Mouse (Mus musculus): ENCODE measurements around the gene Pygo1. TPM values are rescaled to one million over a fixed set of nuclear protein-coding genes. Genes with fewer than 3 reads are reported as not detected.
A peak's percentile ranks its signal among the peaks of the same experiment; 100 is the strongest.

The Pygo1 gene
- polyA plus RNA-seq, 1 experiment from 2014 or later: 7.5 TPM

DNA sequence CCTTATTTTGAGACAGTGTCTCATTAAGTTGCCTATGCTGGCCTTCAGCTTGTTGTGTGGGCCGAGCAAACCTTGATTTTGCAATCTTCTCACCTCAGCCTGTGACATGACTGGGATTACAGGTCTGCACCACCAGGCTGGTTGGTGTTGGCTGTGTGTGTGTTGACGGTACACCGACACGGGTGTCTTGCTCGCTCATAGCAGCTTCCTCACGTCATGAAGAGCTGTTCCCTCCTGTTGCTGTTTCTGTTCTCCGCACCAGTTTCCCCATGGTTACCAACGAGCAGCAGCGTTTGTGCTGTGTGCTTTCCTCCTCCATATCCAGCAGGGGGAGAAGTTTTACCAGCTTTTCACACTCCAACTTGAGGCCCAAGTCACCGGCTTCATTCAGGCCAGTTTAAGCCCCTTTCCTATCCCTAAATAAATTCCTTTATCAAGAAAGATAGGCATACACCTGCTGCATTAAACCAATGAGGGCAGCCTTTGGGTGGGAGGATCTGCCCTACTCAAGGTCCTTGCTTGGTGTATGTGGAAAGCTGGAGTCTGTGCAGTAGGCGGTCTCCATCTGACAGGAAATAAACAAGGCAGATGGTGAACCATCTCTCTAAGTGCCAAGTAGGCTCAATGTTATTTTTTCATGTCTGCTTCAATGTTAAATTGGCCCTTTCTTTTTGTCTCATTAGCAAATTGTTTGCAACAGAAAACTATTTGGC is 43.1 kb downstream of the Pygo1 start:
- H3K9me3 ChIP-seq (replicated peaks): no peaks in the 10 kb centered on the region
- no peak overlapping the region for H3K9ac ChIP-seq
- WGBS: 35% methylated on average over 11 of the region's 11 CpGs
- no peak overlapping the region for H3K27ac ChIP-seq (replicated peaks)
- no peak for ATAC-seq (ENCODE audit: insufficient number of reproducible peaks, low FRiP score, low TSS enrichment, low read depth)
- no peaks in the 10 kb centered on the region for H3K4me1 ChIP-seq
- no peak overlapping the region for H3K4me3 ChIP-seq (replicated peaks)
- no peaks in the 10 kb centered on the region for H3K36me3 ChIP-seq
- no peaks in the 10 kb centered on the region for H3K27me3 ChIP-seq
- no peak overlapping the region for H3K4me2 ChIP-seq (replicated peaks)

DNA sequence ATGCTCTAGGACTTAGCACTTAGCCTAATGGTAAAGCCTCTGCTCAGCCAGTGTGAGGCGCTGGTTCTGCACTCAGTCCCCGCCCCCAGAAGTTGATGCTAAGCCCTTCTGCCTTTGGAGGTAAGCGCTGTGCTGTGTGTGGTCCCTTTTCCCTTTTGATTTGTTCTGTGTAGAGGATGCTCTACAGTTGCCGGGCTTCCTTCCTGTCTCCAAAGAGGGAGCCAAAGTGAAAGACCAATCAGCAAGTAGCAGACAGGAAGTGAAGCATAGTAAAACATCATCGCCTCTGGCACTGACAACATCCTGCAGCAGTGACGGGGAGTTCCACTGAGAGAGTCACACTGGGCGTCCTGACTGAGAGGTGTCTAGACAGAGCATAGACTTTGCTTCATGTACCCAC is 44.4 kb downstream of the Pygo1 start:
- 62% methylated on average over 7 of the region's 7 CpGs for WGBS
- no peak overlapping the region for H3K4me3 ChIP-seq (replicated peaks)
- H3K27ac ChIP-seq (replicated peaks): no peak overlapping the region
- H3K9me3 ChIP-seq (replicated peaks): no peaks in the 10 kb centered on the region
- no peaks in the 10 kb centered on the region for H3K27me3 ChIP-seq
- no peaks in the 10 kb centered on the region for H3K36me3 ChIP-seq
- H3K9ac ChIP-seq: no peak overlapping the region
- no peaks in the 10 kb centered on the region for H3K4me1 ChIP-seq
- no peak for ATAC-seq (ENCODE audit: insufficient number of reproducible peaks, low FRiP score, low TSS enrichment, low read depth)
- no peak overlapping the region for H3K4me2 ChIP-seq (replicated peaks)

DNA sequence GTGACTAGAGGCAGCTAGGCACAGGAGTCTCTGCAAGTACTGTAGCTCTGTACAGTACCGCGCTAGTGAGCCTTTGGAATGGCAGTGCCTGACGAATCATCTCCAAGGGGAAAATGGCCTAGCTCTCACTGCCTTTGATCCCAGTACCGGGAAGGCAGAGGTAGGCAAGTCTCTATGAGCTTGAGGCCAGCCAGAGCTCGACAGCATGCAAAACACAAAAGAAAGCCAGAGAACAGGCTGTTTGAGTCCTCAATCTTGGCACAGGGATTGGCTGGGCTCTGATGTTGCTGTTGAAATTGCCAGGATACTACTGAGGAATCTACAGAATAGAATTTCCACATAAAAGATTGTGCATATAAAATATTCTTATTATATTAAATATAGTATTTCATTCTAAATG is 47.0 kb downstream of the Pygo1 start:
- Histone ChIP-seq H3K27ac (replicated peaks) (no peak overlapping the region), H3K4me1 (no peaks in the 10 kb centered on the region), H3K4me2 (replicated peaks) (no peak overlapping the region), H3K36me3 (no peaks in the 10 kb centered on the region), H3K27me3 (no peaks in the 10 kb centered on the region), H3K4me3 (replicated peaks) (no peak overlapping the region), H3K9ac (no peak overlapping the region), H3K9me3 (replicated peaks) (no peaks in the 10 kb centered on the region)
- 87% methylated on average over 5 of the region's 5 CpGs for WGBS
- ATAC-seq (ENCODE audit: insufficient number of reproducible peaks, low FRiP score, low TSS enrichment, low read depth): no peak

DNA sequence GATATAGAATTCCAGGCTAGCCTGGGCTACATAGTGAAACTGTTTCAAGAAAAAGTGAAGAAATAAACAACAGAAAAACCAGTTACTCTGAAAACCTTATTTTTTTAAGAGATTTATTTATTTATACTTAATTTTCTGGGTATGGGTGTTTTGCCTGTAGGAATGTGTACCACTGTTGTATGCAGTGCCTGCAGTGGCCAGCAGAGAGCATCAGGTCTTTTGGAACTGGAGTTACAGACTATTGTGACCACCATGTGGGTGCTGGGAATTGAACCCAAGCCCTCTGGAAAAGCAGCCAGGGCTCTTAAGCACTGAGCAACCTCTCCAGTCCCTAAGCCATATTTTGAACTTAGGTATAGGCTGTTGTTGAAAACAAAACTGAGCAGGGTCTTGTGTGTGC is 47.5 kb downstream of the Pygo1 start:
- H3K27me3 ChIP-seq: no peaks in the 10 kb centered on the region
- H3K36me3 ChIP-seq: no peaks in the 10 kb centered on the region
- ATAC-seq (ENCODE audit: insufficient number of reproducible peaks, low FRiP score, low TSS enrichment, low read depth): no peak
- H3K27ac ChIP-seq (replicated peaks): no peak overlapping the region
- no peaks in the 10 kb centered on the region for H3K4me1 ChIP-seq
- no peak overlapping the region for H3K4me3 ChIP-seq (replicated peaks)
- no peak overlapping the region for H3K4me2 ChIP-seq (replicated peaks)
- no peaks in the 10 kb centered on the region for H3K9me3 ChIP-seq (replicated peaks)
- no peak overlapping the region for H3K9ac ChIP-seq

DNA sequence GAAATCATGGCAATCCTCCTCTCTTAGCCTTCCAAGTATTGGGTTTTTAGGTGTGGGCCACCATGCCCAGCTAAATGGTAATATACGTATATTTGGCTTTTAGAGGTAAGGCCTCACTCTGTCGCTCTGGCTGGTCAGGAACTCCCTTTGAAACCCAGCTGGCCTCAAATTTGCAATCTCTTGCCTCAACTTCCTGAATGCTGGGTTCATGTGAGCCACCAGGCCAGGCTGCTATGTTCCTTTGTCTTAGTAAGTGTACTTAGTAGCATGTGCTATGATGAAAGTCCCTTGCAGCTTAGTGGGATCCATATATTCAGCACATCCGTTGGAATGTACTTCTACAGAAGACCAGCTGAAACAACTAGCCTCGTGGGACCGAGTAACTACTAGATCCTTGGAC is 49.3 kb downstream of the Pygo1 start:
- no peak overlapping the region for H3K4me3 ChIP-seq (replicated peaks)
- no peak for ATAC-seq (ENCODE audit: insufficient number of reproducible peaks, low FRiP score, low TSS enrichment, low read depth)
- H3K9ac ChIP-seq: no peak overlapping the region
- H3K27ac ChIP-seq (replicated peaks): no peak overlapping the region
- no peak overlapping the region for H3K4me2 ChIP-seq (replicated peaks)
- H3K36me3 ChIP-seq: no peaks in the 10 kb centered on the region
- no peaks in the 10 kb centered on the region for H3K9me3 ChIP-seq (replicated peaks)
- H3K27me3 ChIP-seq: no peaks in the 10 kb centered on the region
- no peaks in the 10 kb centered on the region for H3K4me1 ChIP-seq
- 88% methylated on average over 5 of the region's 5 CpGs for WGBS

DNA sequence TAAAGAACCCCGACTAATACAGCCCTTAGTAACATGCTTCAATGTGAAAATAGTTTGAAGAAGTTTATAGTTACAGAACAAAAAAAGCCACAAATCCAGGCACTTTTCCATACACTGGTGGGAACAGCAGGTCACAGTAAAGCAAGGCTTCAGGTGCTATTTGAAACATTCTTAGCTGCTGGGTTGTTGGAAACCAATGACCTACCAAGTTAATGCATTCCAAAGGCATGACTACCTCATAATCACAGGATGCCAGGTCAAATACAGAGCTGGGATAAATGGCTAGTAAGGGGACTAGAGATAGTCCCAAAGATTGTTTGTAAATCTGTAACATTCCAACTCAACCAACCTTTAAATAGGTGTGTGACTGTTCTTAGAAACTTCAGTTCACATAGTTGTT is 49.8 kb downstream of the Pygo1 start:
- 86% methylated on average over 1 of the region's 1 CpGs for WGBS
- no peak overlapping the region for H3K9ac ChIP-seq
- ATAC-seq (ENCODE audit: insufficient number of reproducible peaks, low FRiP score, low TSS enrichment, low read depth): no peak
- H3K36me3 ChIP-seq: no peaks in the 10 kb centered on the region
- no peak overlapping the region for H3K4me3 ChIP-seq (replicated peaks)
- H3K9me3 ChIP-seq (replicated peaks): no peaks in the 10 kb centered on the region
- H3K27ac ChIP-seq (replicated peaks): no peak overlapping the region
- H3K4me2 ChIP-seq (replicated peaks): no peak overlapping the region
- H3K27me3 ChIP-seq: no peaks in the 10 kb centered on the region
- no peaks in the 10 kb centered on the region for H3K4me1 ChIP-seq

DNA sequence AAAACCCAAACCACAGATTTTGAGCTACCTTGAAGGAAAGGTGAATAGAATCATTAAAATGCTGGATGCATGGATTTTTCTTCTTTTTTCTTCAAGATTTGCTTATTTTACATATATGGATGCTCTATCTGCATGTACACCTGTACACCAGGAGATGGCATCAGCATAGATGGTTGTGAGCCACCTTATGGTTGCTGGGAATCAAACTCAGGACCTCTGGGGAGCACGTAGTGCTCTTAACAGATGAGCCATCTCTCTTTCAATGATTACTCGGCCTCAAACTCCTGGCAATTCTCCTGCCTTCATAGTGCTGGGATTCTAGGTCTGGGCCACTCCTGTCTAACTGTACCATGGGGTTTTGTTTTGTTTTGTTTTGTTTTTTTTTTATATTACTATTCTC is 57.6 kb downstream of the Pygo1 start:
- whole genome bisulfite sequencing: 65% methylated on average over 2 of the region's 2 CpGs
- H3K27me3 ChIP-seq: no peaks in the 10 kb centered on the region
- no peak overlapping the region for H3K9ac ChIP-seq
- no peak overlapping the region for H3K27ac ChIP-seq (replicated peaks)
- ATAC-seq (ENCODE audit: insufficient number of reproducible peaks, low FRiP score, low TSS enrichment, low read depth): no peak
- H3K9me3 ChIP-seq (replicated peaks): no peaks in the 10 kb centered on the region
- no peak overlapping the region for H3K4me3 ChIP-seq (replicated peaks)
- H3K4me1 ChIP-seq: peaks cover 14% of the 10 kb centered on the region
- no peak overlapping the region for H3K4me2 ChIP-seq (replicated peaks)
- H3K36me3 ChIP-seq: no peaks in the 10 kb centered on the region

DNA sequence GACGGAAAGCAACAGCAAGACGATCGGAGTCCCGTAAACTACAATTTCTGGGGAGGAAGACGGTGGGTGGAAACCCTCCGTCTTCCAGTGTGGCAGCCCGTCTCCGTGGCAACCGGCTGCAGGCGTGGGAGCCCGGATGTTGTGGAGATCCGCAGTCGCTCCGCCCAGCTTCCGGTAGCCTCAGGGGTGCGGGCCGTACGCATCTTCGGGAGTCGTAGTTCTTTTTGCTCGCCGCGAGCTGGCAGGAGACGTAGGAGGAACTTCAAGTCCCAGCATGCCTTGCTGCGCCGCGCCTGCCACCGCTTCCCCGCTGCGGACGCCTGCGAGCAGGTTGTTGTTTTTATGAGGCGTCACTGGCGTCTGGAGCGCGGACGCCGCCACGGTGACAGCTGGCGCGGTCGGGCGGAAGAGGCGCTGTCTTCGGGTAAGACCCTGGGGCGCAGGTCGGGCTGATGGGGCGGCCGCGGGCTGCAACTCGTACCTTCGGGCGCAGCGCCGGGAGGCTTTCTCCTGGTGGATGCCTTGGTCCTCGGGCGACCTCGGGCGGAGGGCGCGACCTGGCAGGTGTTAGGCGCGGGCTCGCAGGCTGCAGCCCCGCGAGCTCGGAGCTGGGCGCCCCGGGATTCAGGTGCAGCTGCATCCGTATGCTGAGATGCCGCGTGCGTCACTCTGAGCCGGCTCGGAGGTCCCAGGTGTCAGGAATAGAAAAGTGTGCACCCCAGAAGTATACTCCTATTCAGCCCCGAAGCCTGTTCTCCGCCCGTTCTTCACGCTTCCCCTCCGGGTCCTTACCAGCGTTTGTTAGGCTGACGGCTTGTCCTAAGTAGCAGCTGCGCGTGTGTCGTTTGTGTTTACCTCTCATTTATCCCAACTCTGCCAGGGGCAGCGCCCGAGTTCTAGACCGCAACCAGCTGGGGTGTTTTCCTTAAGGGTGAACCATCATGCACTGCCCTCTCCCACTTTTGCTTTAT is 60.1 kb downstream of the Pygo1 start, which contains the start of the genes Ccpg1os and Ccpg1:
Gene Ccpg1os (minus strand): TSS at position 133 of the 971 bp plus-strand sequence.
Gene Ccpg1 (plus strand): TSS at position 180 of the 971 bp plus-strand sequence.
- Histone ChIP-seq H3K4me1 (peaks cover 14% of the 10 kb centered on the region), H3K9me3 (replicated peaks) (no peaks in the 10 kb centered on the region), H3K4me3 (replicated peaks) (peak within 1 kb of the TSS; percentile 93), H3K36me3 (no peaks in the 10 kb centered on the region), H3K4me2 (replicated peaks) (peak within 1 kb of the TSS; percentile 74), H3K9ac (peak within 1 kb of the TSS; percentile 58), H3K27ac (replicated peaks) (peak within 1 kb of the TSS; percentile 71), H3K27me3 (no peaks in the 10 kb centered on the region)
- peak; percentile 99 for ATAC-seq (ENCODE audit: insufficient number of reproducible peaks, low FRiP score, low TSS enrichment, low read depth)
- WGBS: under 1% methylated on average over 88 of the region's 88 CpGs

DNA sequence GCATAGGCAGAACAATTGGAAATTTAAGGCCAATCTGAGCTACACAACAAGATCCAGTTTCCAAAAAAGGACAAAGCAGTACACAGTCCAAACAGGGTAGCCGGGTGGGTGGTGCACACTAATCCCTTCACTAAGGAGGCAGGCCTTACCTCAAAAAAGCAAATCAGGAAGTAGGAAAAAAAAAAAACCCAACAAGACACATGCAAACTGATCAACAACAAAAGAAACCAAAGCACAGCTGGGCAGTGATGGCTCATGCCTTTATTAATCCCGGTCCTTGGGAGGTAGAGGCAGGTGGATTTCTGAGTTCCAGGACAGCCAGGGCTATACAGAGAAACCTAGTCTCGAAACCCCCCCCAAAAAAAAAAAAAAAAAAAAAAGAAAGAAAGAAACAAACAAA is 62.3 kb downstream of the Pygo1 start:
- H3K36me3 ChIP-seq: no peaks in the 10 kb centered on the region
- 60% methylated on average over 3 of the region's 3 CpGs for WGBS

DNA sequence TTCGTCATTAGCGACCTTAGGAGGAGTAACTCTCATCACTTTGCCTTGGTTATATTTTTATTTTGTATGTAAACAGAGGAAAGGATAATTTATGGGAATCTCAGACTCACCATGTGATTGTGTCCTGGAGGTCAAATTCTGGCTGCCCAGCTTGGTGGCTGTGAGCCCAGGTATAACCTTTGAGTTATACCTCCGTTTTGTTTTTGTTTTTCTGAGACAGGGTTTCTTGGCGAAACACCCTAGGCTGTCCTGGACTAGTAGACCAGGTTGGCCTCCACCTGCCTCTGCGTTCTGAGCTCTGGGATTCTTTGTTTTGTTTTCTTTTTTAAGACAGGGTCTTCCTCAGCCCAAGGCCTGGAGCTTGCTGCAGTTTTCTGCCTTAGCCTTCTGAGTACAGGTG is 63.3 kb downstream of the Pygo1 start:
- Histone ChIP-seq H3K9ac (no peak overlapping the region), H3K9me3 (replicated peaks) (no peaks in the 10 kb centered on the region), H3K27ac (replicated peaks) (no peak overlapping the region), H3K4me2 (replicated peaks) (no peak overlapping the region), H3K4me3 (replicated peaks) (no peak overlapping the region), H3K4me1 (peaks cover 14% of the 10 kb centered on the region), H3K36me3 (no peaks in the 10 kb centered on the region), H3K27me3 (no peaks in the 10 kb centered on the region)
- 82% methylated on average over 5 of the region's 5 CpGs for WGBS
- ATAC-seq (ENCODE audit: insufficient number of reproducible peaks, low FRiP score, low TSS enrichment, low read depth): no peak

More for the DNA sequence above, 62.3 kb downstream of the Pygo1 start:
- H3K27ac ChIP-seq (replicated peaks): no peak overlapping the region
- no peak overlapping the region for H3K9ac ChIP-seq
- no peak for ATAC-seq (ENCODE audit: insufficient number of reproducible peaks, low FRiP score, low TSS enrichment, low read depth)
- no peak overlapping the region for H3K4me3 ChIP-seq (replicated peaks)
- no peak overlapping the region for H3K4me2 ChIP-seq (replicated peaks)
- H3K4me1 ChIP-seq: peaks cover 14% of the 10 kb centered on the region
- no peaks in the 10 kb centered on the region for H3K9me3 ChIP-seq (replicated peaks)
- H3K27me3 ChIP-seq: no peaks in the 10 kb centered on the region

DNA sequence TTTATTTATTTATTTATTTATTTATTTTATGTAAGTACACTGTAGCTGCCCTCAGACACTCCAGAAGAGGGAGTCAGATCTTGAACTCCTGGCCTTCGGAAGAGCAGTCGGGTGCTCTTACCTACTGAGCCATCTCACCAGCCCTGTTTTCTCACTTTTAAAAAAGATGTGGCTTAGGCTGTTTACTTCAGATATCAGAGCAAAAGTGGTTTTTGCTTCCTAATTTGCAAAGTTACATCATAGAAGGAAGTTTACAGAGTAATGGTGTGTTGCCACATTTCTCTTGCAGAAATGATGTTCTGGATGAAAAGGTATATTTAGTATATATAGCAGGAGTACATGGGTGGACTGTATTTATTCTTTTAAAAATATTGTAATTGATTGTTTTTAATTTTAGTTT is 66.0 kb downstream of the Pygo1 start:
- H3K4me1 ChIP-seq: peaks cover 2% of the 10 kb centered on the region; the same call in 1 of the 2 replicates
- no peaks in the 10 kb centered on the region for H3K9me3 ChIP-seq (replicated peaks)
- H3K27me3 ChIP-seq: no peaks in the 10 kb centered on the region
- no peak overlapping the region for H3K4me2 ChIP-seq (replicated peaks)
- 92% methylated on average over 2 of the region's 2 CpGs for WGBS
- H3K4me3 ChIP-seq (replicated peaks): no peak overlapping the region
- H3K27ac ChIP-seq (replicated peaks): no peak overlapping the region
- ATAC-seq (ENCODE audit: insufficient number of reproducible peaks, low FRiP score, low TSS enrichment, low read depth): no peak
- no peak overlapping the region for H3K9ac ChIP-seq
- H3K36me3 ChIP-seq: no peaks in the 10 kb centered on the region
